Mouse (Mus musculus): ENCODE measurements around the gene Meiob. TPM values are rescaled to one million over a fixed set of nuclear protein-coding genes. Genes with fewer than 3 reads are reported as not detected.

The Meiob gene
- polyA plus RNA-seq, 1 experiment from 2014 or later: 0.05 TPM

GRCm38 (mm10) chr17:24848600-24849031 lies 44.5 kb downstream of the Meiob start:
- Histone ChIP-seq H3K9ac (ENCODE audit: low read length) (no peak overlapping the region), H3K36me3 (ENCODE audit: control insufficient read depth, insufficient read depth, low read length) (no peaks in the 10 kb centered on the region)

GRCm38 (mm10) chr17:24849733-24850064 lies 45.6 kb downstream of the Meiob start:
- no peaks in the 10 kb centered on the region for H3K9me3 ChIP-seq (ENCODE audit: control insufficient read depth, low read length)
- H3K4me2 ChIP-seq (replicated peaks; ENCODE audit: low read depth): peak overlapping the region; percentile 92
- H3K9ac ChIP-seq (ENCODE audit: low read length): peak overlapping the region; percentile 72
- H3K4me1 ChIP-seq (replicated peaks; ENCODE audit: control insufficient read depth, insufficient read depth): no peaks in the 10 kb centered on the region
- H3K27me3 ChIP-seq (ENCODE audit: control insufficient read depth, insufficient read depth, low read length): no peaks in the 10 kb centered on the region
- H3K4me3 ChIP-seq (ENCODE audit: low read depth, low read length): peak overlapping the region; percentile 70
- ATAC-seq (ENCODE audit: low FRiP score, low TSS enrichment) (peak; percentile 60), DNase-seq (ENCODE audit: low spot score) (no peak)
- H3K27ac ChIP-seq (replicated peaks): peak overlapping the region; percentile 93
- under 1% methylated on average over 21 of the region's 21 CpGs for WGBS
- no peaks in the 10 kb centered on the region for H3K36me3 ChIP-seq (ENCODE audit: control insufficient read depth, insufficient read depth, low read length)
- TF ChIP-seq CTCF (IDR thresholded peaks at IDR 0.05; ENCODE audit: low read depth) (peak; percentile 69), EP300 (optimal IDR thresholded peaks at IDR 0.05) (no peak)

More at GRCm38 (mm10) chr17:24848600-24849031, 44.5 kb downstream of the Meiob start:
- peak overlapping the region; percentile 70; the same call in 1 of the 2 replicates for H3K4me3 ChIP-seq (ENCODE audit: low read depth, low read length)
- no peak overlapping the region for H3K27ac ChIP-seq (replicated peaks)
- no peaks in the 10 kb centered on the region for H3K4me1 ChIP-seq (replicated peaks; ENCODE audit: control insufficient read depth, insufficient read depth)
- TF ChIP-seq EP300 (optimal IDR thresholded peaks at IDR 0.05) (no peak), CTCF (IDR thresholded peaks at IDR 0.05; ENCODE audit: low read depth) (no peak)
- no peak for ATAC-seq (ENCODE audit: low FRiP score, low TSS enrichment)
- no peaks in the 10 kb centered on the region for H3K9me3 ChIP-seq (ENCODE audit: control insufficient read depth, low read length)
- DNase-seq (ENCODE audit: low spot score): no peak
- H3K27me3 ChIP-seq (ENCODE audit: control insufficient read depth, insufficient read depth, low read length): no peaks in the 10 kb centered on the region
- peak overlapping the region; percentile 92; the same call in 1 of the 2 replicates for H3K4me2 ChIP-seq (replicated peaks; ENCODE audit: low read depth)

GRCm38 (mm10) chr17:24850065-24850772 lies 46.1 kb downstream of the Meiob start, which contains the start of gene Fahd1:
Gene Fahd1, minus strand, starts transcription at chr17:24850364.
- TF ChIP-seq EP300 (optimal IDR thresholded peaks at IDR 0.05) (no peak), CTCF (IDR thresholded peaks at IDR 0.05; ENCODE audit: low read depth) (peak; percentile 51)
- Histone ChIP-seq H3K4me2 (replicated peaks; ENCODE audit: low read depth) (peak within 1 kb of the TSS; percentile 92), H3K4me1 (replicated peaks; ENCODE audit: control insufficient read depth, insufficient read depth) (no peaks in the 10 kb centered on the region), H3K27ac (replicated peaks) (peak within 1 kb of the TSS; percentile 93), H3K36me3 (ENCODE audit: control insufficient read depth, insufficient read depth, low read length) (no peaks in the 10 kb centered on the region), H3K4me3 (ENCODE audit: low read depth, low read length) (peak within 1 kb of the TSS; percentile 70), H3K9me3 (ENCODE audit: control insufficient read depth, low read length) (no peaks in the 10 kb centered on the region), H3K9ac (ENCODE audit: low read length) (peak within 1 kb of the TSS; percentile 72), H3K27me3 (ENCODE audit: control insufficient read depth, insufficient read depth, low read length) (no peaks in the 10 kb centered on the region)
- DNase-seq (ENCODE audit: low spot score) (peak; percentile 96), ATAC-seq (ENCODE audit: low FRiP score, low TSS enrichment) (peak; percentile 99)
- under 1% methylated on average over 56 of the region's 58 CpGs for WGBS

GRCm38 (mm10) chr17:24850773-24851127 lies 46.7 kb downstream of the Meiob start:
- WGBS: under 1% methylated on average over 20 of the region's 20 CpGs
- Histone ChIP-seq H3K27me3 (ENCODE audit: control insufficient read depth, insufficient read depth, low read length) (no peaks in the 10 kb centered on the region), H3K27ac (replicated peaks) (peak overlapping the region; percentile 56; the same call in 1 of the 2 replicates), H3K4me1 (replicated peaks; ENCODE audit: control insufficient read depth, insufficient read depth) (no peaks in the 10 kb centered on the region), H3K9ac (ENCODE audit: low read length) (peak overlapping the region; percentile 72), H3K4me3 (ENCODE audit: low read depth, low read length) (peak overlapping the region; percentile 70), H3K36me3 (ENCODE audit: control insufficient read depth, insufficient read depth, low read length) (peaks cover 1% of the 10 kb centered on the region; the same call in 1 of the 2 replicates), H3K9me3 (ENCODE audit: control insufficient read depth, low read length) (no peaks in the 10 kb centered on the region), H3K4me2 (replicated peaks; ENCODE audit: low read depth) (peak overlapping the region; percentile 92)
- DNase-seq (ENCODE audit: low spot score): no peak
- ATAC-seq (ENCODE audit: low FRiP score, low TSS enrichment): no peak
- TF ChIP-seq EP300 (optimal IDR thresholded peaks at IDR 0.05): no peak
- no peak for TF ChIP-seq CTCF (IDR thresholded peaks at IDR 0.05; ENCODE audit: low read depth)

DNA sequence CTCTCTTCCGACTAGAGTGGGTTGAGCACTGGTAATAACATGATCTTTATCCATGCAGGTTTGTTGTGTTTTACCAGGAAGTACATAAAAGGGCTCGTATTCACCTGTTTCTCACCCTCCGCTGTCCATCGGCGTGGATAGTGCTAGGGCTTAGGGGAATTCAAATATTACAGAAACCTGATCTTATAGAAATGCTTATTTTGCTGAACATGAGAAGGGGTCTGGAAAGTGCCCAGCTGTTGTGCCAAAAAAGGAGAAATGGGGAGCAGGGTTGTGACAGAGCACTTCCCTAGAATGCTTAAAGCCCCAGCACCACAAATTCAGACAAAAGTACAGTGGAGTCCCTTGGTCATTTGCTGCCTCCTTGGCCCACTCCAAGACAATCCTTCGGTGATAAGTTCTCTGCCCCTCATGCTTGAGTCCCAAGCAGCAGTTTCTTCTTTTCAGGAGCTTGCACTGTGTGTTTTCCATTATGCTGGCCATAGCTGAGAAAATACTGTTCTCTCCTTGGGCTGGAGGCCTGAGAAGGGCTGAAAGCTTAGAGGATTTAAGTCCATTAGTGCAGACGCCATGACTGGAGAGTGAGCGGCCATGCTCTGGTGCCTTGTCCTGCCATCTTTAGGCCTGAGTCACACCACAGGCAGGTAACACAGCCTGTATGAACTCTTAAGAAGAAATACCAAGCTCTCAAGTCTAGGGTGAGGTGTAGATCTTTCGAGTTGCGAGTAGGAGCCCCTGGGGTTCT lies 47.5 kb downstream of the Meiob start:
- no peak for ATAC-seq (ENCODE audit: low FRiP score, low TSS enrichment)
- Histone ChIP-seq H3K27me3 (ENCODE audit: control insufficient read depth, insufficient read depth, low read length) (no peaks in the 10 kb centered on the region), H3K9ac (ENCODE audit: low read length) (peak overlapping the region; percentile 72), H3K4me1 (replicated peaks; ENCODE audit: control insufficient read depth, insufficient read depth) (no peaks in the 10 kb centered on the region), H3K36me3 (ENCODE audit: control insufficient read depth, insufficient read depth, low read length) (peaks cover 4% of the 10 kb centered on the region; the same call in 1 of the 2 replicates), H3K4me2 (replicated peaks; ENCODE audit: low read depth) (peak overlapping the region; percentile 92), H3K4me3 (ENCODE audit: low read depth, low read length) (peak overlapping the region; percentile 70; the same call in 1 of the 2 replicates), H3K9me3 (ENCODE audit: control insufficient read depth, low read length) (no peaks in the 10 kb centered on the region), H3K27ac (replicated peaks) (no peak overlapping the region)
- TF ChIP-seq CTCF (IDR thresholded peaks at IDR 0.05; ENCODE audit: low read depth): no peak
- 74% methylated on average over 10 of the region's 10 CpGs for WGBS
- DNase-seq (ENCODE audit: low spot score): no peak
